Mouse (Mus musculus) lung, postnatal 10 days (tissue): ENCODE data around the gene Pakap.

ENCODE experiments used
- DNase-seq: peaks from one replicate; pipeline ENCODE4 v3.0.0; 2021

The Pakap gene

DNA sequence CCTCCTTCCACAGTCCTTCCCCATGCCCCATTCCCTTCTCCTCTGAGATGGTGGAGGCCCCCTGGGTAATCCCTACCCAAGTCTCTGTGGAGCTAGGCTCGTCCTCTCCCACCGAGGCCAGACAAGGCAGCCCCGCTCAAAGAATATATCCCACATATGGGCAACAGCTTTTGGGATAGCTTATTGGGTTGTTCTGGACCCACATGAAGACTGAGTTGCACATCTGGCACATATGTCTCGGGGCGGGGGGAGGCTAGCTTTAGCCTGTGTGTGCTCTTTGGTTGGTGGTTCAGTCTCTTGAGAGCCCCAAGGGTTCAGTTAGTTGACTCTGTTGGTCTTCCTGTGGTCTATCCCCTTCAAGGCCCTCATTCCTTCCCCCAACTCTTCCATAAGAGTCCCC, 58.9 kb downstream of the Pakap start:
- DNase-seq = no peak

DNA sequence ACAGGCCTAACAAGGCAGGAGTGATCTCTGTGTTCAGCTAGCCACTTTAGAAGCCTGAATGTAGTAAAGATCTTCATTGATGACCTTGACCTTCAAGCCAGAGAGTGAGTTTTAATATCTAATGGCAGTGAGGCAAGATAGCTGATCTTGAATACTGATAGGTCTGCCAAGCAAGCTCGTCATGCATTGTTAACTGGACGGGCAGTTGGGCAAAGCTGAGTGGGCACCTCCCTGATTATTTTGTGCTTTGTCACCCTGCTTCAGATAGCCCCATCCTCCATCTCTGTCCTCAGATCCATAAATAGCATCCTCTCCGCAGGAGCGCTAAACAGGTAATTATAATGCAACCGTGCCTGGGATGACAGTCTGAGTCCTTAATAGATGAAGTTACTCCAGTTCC, 64.4 kb downstream of the Pakap start:
- no peak for DNase-seq

- DNase-seq = no peak
Measured at GRCm38 (mm10) chr4:57633052-57633451, 65.1 kb downstream of the Pakap start.

DNA sequence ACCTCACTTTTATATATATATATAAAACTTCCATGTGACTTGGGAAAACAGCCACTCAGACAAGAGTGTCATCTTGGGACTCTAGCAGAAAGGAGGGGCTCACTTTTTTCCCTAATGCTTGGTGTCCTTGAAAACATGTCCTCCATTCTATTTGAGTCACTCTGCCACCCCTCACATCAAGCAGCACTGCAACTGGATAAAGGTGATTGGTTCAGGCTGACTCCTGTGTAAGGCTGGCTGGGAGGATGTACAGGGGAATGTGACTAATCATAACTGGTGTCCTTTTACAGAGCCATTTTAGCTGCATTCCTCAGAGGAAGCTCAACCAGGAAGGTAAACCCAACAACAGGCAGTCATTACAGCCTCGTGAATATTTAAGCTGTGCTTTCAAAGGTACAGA, 67.0 kb downstream of the Pakap start:
- DNase-seq = no peak

- DNase-seq = no peak
Measured at GRCm38 (mm10) chr4:57636782-57637482, 69.0 kb downstream of the Pakap start.

DNA sequence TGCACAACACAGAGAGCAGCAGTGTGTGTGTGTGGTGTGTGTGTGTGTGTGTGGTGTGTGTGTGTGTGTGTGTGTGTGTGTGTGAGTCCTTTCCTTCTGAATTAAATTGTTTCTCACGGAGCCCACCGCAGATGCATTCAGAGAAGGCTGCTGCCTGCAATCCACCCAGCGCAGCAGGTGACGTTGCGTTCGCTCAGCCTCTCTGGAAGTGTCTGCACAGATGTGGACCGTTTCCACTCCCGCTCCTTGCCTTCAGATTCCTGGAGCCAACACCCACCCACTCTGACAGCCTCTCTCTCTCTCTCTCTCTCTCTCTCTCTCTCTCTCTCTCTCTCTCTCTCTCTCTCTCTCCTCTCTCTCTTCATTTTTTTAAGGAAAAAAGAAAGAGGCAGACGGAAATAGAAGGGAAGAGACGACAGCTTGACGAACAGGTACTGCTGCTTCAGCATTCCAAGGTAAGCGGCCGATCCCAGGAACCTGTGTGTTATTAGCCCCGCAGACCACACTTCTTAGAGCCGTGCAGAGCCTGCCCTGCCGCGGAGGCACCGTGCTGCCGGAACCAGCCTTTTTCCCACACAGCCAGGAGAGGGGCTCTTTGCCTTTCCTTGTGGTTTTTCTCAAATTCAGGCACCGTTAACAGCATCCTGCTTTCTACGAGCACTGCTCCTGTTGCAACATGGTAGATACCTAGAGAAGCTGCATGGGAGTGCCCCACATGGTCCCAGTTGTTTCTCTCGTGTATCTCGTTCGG, 69.8 kb downstream of the Pakap start:
- no peak for DNase-seq

DNA sequence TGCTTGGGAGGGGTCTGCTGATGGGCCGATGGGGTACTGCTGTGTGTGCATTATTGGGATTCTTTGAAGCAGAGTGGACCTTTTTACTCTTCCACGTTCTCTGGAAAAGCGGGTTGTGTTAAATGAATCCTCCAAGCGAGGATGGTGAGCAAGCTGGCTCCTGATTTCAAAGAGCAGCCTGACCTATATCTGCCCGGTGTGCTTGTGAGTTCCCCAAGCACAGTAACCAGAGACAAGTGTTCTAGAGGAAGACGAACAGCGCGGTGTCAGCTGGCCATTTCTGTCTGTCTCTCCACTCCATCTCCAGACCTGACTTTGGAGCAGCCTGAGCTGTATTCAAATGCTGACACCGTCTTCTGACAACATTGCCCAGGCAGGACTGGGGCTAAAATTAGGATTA, 71.0 kb downstream of the Pakap start:
- DNase-seq = no peak

- DNase-seq = no peak
Measured at GRCm38 (mm10) chr4:57640222-57640621, 72.2 kb downstream of the Pakap start.

- no peak for DNase-seq
Measured at GRCm38 (mm10) chr4:57640971-57641370, 73.0 kb downstream of the Pakap start.

GRCm38 (mm10) chr4:57650994-57651393, 83.0 kb downstream of the Pakap start:
- DNase-seq = no peak

DNA sequence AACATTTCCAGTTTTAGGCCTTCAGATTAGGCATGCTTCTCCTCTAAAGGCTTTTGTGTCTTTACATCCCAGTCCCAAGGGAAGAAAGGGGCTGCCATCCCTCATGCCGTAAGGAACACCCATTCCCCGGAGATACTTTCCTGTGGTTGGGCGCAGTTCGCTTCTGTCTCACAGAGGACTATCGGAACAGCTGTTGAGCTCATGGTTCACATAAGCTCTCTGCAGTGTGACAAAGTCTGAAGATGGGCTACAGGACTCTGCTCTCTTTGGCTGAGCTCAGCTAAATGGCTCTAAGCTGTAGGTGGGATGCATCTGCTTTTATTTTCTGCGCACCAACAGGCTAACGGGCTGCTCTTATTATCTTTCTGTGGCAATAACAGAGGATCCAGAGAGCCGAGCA, 83.6 kb downstream of the Pakap start:
- no peak for DNase-seq

DNA sequence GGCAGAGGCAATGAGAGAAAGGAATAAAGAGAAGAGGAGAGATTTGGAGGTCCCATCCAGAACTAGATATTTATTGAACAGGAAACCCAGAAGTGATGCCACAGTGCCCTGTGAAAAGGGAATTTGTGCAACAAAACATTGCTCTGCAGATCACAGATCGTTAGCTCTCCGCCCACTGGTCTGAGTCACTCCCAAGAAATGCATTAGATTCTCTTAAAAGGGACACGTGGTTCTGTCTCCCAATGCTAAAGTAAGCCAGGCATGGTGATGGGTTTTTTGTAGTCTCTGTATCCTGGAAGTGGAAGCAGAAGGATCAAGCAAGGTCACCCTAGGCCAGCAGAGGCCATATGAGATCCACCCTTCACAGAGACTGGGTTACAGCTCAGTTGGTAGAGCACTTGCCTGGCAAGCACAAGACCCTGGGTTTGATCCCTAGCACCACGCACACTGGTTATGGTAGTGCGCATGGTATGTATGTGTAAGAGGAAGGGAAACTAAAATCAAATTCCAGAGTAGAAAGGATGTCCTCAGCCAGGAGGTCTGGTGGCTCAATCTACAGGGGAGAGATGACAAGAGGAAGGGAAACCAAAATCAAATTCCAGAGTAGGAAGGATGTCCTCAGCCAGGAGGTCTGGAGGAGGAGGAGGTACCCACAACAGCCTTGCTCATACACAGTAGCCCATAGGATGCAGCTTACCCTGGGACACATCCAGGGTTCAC, 84.4 kb downstream of the Pakap start:
- DNase-seq = no peak

DNA sequence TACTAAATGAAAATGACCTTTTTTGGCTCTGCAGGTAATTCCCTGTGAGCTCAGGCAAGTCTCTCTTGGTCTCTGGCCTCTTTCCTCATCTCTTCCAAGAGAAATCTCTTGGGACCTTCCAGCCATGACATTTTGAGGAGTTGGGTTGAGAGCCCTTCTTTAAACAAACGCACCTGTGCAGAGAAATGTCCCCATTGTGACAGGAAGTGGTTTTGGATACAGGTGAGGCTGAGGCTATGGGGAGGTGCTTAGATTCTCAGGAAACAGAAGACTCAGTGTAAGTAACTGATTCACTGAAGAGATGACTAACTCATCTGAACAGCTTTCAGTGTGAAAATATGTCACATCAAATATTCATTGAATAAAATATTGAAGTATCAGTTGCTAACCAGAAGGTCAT, 88.0 kb downstream of the Pakap start:
- no peak for DNase-seq

GRCm38 (mm10) chr4:57656388-57656787, 88.4 kb downstream of the Pakap start:
- no peak for DNase-seq

DNA sequence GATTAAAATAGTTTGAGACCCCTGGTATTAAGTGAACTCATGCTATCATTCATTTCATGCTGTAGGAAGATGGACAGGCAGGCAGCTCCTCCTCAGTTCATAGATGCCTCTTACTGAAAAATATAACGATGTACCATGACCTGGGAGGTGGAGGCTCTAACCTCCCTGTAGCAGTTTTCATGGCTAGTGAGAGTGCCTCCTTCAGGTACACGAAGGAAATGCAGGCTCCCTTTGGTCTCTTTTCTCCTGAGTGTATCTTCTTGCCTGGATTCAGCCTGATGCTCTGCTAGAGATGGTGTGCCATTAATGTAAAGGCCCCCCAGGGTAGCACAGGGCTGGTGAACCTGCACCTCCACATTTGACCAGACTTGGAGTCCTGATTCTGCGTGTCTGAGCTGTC, 88.9 kb downstream of the Pakap start:
- DNase-seq = no peak

DNA sequence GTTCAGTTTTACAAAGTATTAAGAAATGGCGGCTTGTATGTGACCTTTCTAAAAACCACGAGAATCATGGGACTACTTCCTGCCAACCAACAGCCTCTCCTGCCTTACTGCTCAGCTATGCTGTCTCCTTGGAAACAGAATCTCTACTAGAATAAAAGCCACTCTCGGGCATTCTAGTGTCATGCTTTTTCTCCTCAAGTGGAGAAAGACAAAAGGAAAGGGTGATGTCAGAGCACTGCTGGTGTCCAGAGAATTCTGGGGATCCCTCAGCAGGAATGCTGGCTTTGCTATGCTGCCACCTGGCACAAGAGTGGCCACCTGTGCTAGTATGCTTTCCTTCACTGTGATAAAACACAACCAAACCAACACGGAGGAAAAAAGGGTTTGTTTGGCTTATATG, 92.5 kb downstream of the Pakap start:
- DNase-seq = no peak

DNA sequence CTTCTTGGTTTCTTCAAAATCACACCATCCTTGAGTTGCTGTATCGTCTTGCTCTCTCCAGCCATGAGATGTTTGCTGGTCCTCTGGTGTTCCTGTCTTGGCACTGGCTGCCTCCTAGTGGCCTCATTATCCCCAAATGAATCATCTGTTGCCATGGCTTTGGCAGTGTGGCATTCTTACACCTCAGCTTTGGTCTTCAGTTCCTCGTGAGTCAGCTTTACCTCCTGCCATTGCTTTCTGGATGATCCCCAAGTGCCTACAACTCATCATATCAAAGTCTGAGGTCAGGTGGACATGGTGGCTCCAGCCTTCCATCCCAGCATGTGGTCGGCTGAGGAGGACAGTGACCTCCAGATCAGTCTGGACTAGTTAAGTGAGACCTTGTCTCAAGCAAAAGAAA, 98.1 kb downstream of the Pakap start:
- DNase-seq = no peak

DNA sequence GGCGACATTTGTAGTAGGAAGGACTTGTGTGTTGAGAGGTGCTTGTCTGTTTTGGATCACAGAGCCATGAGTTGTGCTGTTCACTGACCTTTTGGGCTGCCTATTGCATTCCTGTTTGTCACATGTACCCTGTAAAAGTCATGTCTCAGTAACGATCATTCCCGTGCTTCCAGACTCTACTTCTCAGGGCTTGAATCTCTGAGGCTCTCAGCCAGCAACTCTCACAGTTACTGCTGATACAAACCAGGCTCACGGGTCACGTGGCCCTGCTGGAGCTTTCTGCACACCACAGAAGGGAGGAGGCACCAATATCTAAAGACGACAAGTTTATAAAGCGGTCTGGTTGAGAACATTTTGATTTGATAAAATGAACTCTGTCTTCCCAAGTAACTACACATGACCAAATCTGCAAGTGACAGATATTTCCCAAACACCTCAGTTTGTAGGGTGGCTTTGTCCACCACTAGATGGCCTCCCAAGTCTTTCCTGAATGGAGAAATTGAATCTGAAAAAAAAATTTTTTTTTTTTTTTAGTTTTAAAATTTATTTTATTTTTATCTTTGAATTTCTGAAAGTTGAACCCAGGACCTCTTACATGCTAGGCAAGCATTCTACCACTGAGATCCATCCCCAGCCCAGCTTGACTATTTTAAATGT, 103.0 kb downstream of the Pakap start:
- DNase-seq = peak; percentile 47

DNA sequence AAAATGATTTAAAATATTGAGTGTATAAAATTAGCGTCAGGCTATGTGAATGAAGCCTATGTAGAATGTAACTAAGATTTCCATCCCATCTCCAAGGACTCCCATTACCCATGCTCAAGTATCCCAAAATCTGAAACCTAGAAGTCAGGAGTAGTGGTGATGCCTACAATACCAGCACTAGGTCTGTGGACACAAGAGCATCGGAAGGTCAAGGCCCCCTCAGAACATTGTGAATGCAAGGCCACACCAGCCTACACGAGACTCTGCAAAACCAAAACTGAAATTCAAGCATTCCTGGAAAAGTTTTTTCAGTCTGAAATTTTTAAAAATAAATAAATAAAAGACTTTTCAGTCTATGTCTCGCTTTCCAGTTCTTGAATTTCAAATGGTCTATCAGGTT, 104.6 kb downstream of the Pakap start:
- no peak for DNase-seq

- peak; percentile 92 for DNase-seq
Measured at GRCm38 (mm10) chr4:57672996-57673906, 105.3 kb downstream of the Pakap start.

DNA sequence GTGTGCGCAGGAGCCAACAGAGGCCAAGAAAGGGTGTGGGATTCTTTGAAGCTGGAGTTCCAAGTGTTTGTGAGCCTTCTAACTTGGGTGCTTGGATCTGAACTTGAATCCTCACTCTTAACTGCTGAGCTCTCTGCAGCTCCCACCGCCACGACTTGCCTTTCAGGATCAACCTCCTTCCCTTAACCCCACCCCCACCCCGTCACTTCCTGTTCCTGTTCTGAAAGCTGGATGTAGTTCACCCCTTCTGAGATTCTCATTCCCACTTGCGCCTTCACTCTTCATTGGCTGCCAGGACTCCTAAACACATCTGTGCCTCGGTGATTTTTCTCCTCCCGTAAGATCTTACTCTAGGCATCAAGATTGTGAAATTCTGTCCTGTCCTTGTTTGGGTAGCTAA, 106.4 kb downstream of the Pakap start:
- no peak for DNase-seq

- DNase-seq = peak; percentile 91
Measured at GRCm38 (mm10) chr4:57675387-57675786, 107.4 kb downstream of the Pakap start.
